Mouse (Mus musculus) embryonic facial prominence, embryonic 10.5 days (tissue): Measurements from ENCODE around the gene Mymk. TPM values are rescaled to one million over a fixed set of nuclear protein-coding genes. Genes with fewer than 3 reads are reported as not detected.
A peak's percentile ranks its signal among the peaks of the same experiment; 100 is the strongest.

Experiments
- DNase-seq: peaks from one replicate; pipeline ENCODE4 v3.0.0-alpha.2; 2017; ENCODE audit warnings: low spot score
- H3K27ac ChIP-seq: fragments of 300-500 bp; sonication (generic); replicated peaks from 2 replicates; pipeline ENCODE4 v1.5.1; 2016; ENCODE audit warnings: mild to moderate bottlenecking
- H3K27me3 ChIP-seq: fragments of 300-500 bp; sonication (generic); replicated peaks from 2 replicates; pipeline ENCODE4 v1.6.1; 2016; ENCODE audit warnings: low read depth, mild to moderate bottlenecking; ENCODE audit not compliant: poor library complexity, severe bottlenecking
- H3K36me3 ChIP-seq: fragments of 300-500 bp; sonication (generic); replicated peaks from 2 replicates; pipeline ENCODE4 v1.6.1; 2016; ENCODE audit warnings: mild to moderate bottlenecking, moderate library complexity
- H3K4me1 ChIP-seq: fragments of 300-500 bp; sonication (generic); 2 replicates; pipeline ENCODE4 v1.6.1; 2016
- H3K4me3 ChIP-seq: fragments of 300-500 bp; sonication (generic); 2 replicates; pipeline ENCODE4 v1.5.1; 2016; ENCODE audit warnings: mild to moderate bottlenecking, moderate library complexity
- H3K9me3 ChIP-seq: fragments of 300-500 bp; sonication (generic); 2 replicates; pipeline ENCODE4 v1.6.1; 2016; ENCODE audit warnings: mild to moderate bottlenecking
- WGBS: fragments of 180-500 bp; shearing (Covaris S2); methylation state at CpG from one replicate; pipeline ENCODE4 v1.1.7; 2016; 5-methylcytosine and 5-hydroxymethylcytosine counted together
- polyA plus RNA-seq: library from polyadenylated mRNA; unstranded; fragments of >200 nt; fragmentation: Nextera tagmentation; extraction: Ambion mirVana; gene quantifications from 2 replicates; pipeline ENCODE4 v1.2.1, GENCODE M21; 2016

Gene Mymk
- 0.17 TPM in 1 of 2 replicates, not detected in the other for polyA plus RNA-seq

- 84% methylated on average over 2 of the region's 2 CpGs for WGBS
Measured at GRCm38 (mm10) chr2:27071978-27072377, at the start of gene Mymk. Mymk (minus strand) TSS chr2:27072179.

GRCm38 (mm10) chr2:27120241-27120641 lies 48.3 kb upstream of the Mymk start:
- 93% methylated on average over 8 of the region's 8 CpGs for WGBS
- peaks cover 36% of the 10 kb centered on the region for H3K4me1 ChIP-seq
- no peak for DNase-seq

More at GRCm38 (mm10) chr2:27071978-27072377, at the start of gene Mymk:
- Histone ChIP-seq H3K4me1 (peaks cover 22% of the 10 kb centered on the region), H3K27ac (no peak within 1 kb of the TSS; the same call in 1 of the 2 replicates), H3K9me3 (no peaks in the 10 kb centered on the region), H3K36me3 (no peaks in the 10 kb centered on the region), H3K27me3 (peaks cover 6% of the 10 kb centered on the region; the same call in 1 of the 2 replicates), H3K4me3 (no peak within 1 kb of the TSS)
- DNase-seq, result no peak

DNA sequence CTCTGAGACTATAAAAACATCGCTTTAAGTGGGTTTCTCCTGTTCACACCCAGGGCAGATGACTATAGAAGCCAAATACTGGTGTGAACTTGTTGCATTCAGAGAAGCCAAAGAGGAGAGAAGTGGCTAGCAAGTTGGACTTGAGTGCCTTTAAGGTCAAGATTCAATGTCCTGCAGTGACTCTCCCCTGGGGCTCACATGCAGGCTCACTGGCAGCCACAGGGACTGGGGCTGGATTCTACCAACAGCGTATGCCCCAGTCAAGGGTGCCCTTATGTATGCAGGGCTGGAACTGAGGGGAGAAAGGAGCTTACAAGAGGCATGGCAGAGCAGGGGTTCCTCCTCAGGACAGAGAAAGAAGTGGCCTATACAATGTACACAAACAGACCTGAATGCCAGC lies 47.8 kb upstream of the Mymk start:
- Histone ChIP-seq H3K27ac (no peak overlapping the region), H3K4me1 (peaks cover 36% of the 10 kb centered on the region), H3K9me3 (no peaks in the 10 kb centered on the region), H3K36me3 (no peaks in the 10 kb centered on the region), H3K27me3 (peaks cover 35% of the 10 kb centered on the region; the same call in 1 of the 2 replicates), H3K4me3 (no peak overlapping the region)
- 87% methylated on average over 2 of the region's 2 CpGs for WGBS
- no peak for DNase-seq

More at GRCm38 (mm10) chr2:27120241-27120641, 48.3 kb upstream of the Mymk start:
- peaks cover 35% of the 10 kb centered on the region; the same call in 1 of the 2 replicates for H3K27me3 ChIP-seq
- H3K36me3 ChIP-seq, result no peaks in the 10 kb centered on the region
- no peaks in the 10 kb centered on the region for H3K9me3 ChIP-seq
- H3K4me3 ChIP-seq, result no peak overlapping the region
- H3K27ac ChIP-seq, result no peak overlapping the region

DNA sequence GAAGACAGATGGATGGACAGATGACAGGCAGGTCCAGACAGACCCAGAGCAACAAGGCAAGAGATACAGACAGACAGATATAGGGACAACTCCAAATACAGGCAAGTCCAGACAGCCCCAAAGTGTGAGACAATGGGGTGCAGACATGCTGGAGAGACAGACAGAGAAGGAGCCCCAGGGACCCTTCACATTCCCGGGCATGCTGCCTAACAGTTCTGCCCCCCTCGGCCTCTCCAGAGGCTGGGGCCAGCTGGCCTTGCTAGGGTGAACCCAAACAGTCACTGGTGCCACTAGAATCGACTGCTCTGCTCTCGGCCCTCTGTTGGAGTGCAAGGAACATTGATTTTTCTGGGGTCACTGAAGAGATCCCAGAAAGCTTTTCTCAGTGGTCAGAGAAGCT lies 46.5 kb upstream of the Mymk start:
- no peak for DNase-seq
- peaks cover 39% of the 10 kb centered on the region for H3K4me1 ChIP-seq
- peaks cover 32% of the 10 kb centered on the region; the same call in 1 of the 2 replicates for H3K27me3 ChIP-seq
- no peak overlapping the region for H3K4me3 ChIP-seq
- no peak overlapping the region for H3K27ac ChIP-seq
- H3K36me3 ChIP-seq, result no peaks in the 10 kb centered on the region
- H3K9me3 ChIP-seq, result no peaks in the 10 kb centered on the region
- 71% methylated on average over 4 of the region's 4 CpGs for WGBS

DNA sequence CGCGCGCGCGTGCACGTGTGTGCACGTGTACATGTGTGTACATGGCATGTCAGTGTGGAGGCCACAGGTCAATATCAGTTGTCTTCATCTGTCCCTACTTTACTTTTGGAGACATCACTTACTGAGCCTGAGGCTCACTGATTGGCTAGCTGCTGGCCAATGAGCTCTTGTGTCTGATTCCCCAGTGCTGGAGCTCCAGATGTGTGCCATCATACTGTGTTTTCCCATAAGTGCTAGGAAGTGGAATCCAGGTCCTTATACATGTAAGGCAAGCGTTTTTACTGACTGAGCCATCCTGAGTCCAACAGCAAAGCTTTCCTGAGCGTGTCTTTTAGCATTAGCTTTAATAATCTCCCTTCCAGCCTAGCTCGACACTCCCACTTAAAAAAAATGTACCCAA lies 42.2 kb upstream of the Mymk start:
- H3K4me1 ChIP-seq, result peaks cover 24% of the 10 kb centered on the region
- H3K27me3 ChIP-seq, result peaks cover 46% of the 10 kb centered on the region
- no peaks in the 10 kb centered on the region for H3K36me3 ChIP-seq
- DNase-seq, result no peak
- H3K4me3 ChIP-seq, result no peak overlapping the region
- 87% methylated on average over 10 of the region's 10 CpGs for WGBS
- H3K9me3 ChIP-seq, result no peaks in the 10 kb centered on the region
- no peak overlapping the region for H3K27ac ChIP-seq

- no peaks in the 10 kb centered on the region for H3K9me3 ChIP-seq
- H3K4me1 ChIP-seq, result peaks cover 25% of the 10 kb centered on the region
- H3K27ac ChIP-seq, result no peak overlapping the region
- 79% methylated on average over 20 of the region's 20 CpGs for WGBS
- DNase-seq, result no peak
- no peaks in the 10 kb centered on the region for H3K36me3 ChIP-seq
- H3K27me3 ChIP-seq, result peaks cover 44% of the 10 kb centered on the region
- no peak overlapping the region for H3K4me3 ChIP-seq
Measured at GRCm38 (mm10) chr2:27112585-27112984, 40.6 kb upstream of the Mymk start.

- H3K4me3 ChIP-seq, result no peak overlapping the region
- no peak overlapping the region for H3K27ac ChIP-seq
- DNase-seq, result no peak
- no peaks in the 10 kb centered on the region for H3K9me3 ChIP-seq
- no peaks in the 10 kb centered on the region for H3K36me3 ChIP-seq
- peaks cover 60% of the 10 kb centered on the region for H3K4me1 ChIP-seq
- H3K27me3 ChIP-seq, result peaks cover 53% of the 10 kb centered on the region
- 88% methylated on average over 5 of the region's 5 CpGs for WGBS
Measured at GRCm38 (mm10) chr2:27109052-27109451, 37.1 kb upstream of the Mymk start.

DNA sequence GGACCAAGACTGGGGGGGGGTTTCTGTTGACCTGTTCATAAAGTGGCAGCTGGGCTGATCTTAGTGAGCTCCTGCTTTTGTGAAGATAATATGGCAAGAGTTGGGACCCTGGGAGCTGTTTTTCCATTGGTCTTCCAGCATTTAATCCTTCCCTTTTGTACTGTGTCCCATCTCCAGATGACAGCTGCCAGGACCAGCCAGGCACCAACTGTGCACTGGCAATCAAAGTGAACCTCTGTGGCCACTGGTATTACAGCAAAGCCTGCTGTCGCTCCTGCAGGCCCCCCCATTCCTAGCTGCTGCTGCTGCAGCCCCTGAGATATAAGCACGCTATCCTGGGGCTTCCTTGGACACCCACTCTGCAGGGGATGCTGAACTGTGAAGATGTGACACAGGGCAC lies 36.2 kb upstream of the Mymk start:
- H3K36me3 ChIP-seq, result no peaks in the 10 kb centered on the region

GRCm38 (mm10) chr2:27106816-27107215 lies 34.8 kb upstream of the Mymk start:
- Histone ChIP-seq H3K4me3 (no peak overlapping the region), H3K4me1 (peaks cover 62% of the 10 kb centered on the region), H3K27me3 (peaks cover 58% of the 10 kb centered on the region), H3K27ac (peak overlapping the region; percentile 32; the same call in 1 of the 2 replicates), H3K36me3 (no peaks in the 10 kb centered on the region), H3K9me3 (no peaks in the 10 kb centered on the region)
- peak; percentile 76 for DNase-seq
- WGBS, result 29% methylated on average over 3 of the region's 3 CpGs

More for the DNA sequence above, 36.2 kb upstream of the Mymk start:
- no peak overlapping the region for H3K4me3 ChIP-seq
- no peaks in the 10 kb centered on the region for H3K9me3 ChIP-seq
- no peak for DNase-seq
- peaks cover 55% of the 10 kb centered on the region for H3K27me3 ChIP-seq
- H3K27ac ChIP-seq, result no peak overlapping the region
- 75% methylated on average over 2 of the region's 2 CpGs for WGBS
- H3K4me1 ChIP-seq, result peaks cover 67% of the 10 kb centered on the region

DNA sequence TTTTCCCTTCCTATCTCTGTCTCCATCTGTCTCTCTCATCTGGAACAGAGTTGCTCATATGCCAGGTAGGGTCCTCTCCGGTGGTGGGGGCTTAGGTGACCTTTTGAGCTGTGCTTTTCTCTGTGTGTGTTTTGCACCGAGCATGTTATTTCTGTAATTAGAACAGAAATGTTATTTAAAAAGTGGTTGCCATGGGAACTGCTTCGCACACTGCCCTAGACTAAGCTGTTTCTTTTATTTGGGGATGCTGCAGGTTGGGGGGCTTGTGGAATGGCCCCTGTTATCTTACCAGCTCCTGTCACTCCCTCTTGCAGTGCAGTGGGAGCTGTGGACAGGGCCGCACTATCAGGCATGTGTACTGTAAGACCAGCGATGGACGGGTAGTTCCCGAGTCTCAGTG lies 31.6 kb upstream of the Mymk start:
- WGBS, result 71% methylated on average over 7 of the region's 7 CpGs
- no peak overlapping the region for H3K27ac ChIP-seq
- peaks cover 38% of the 10 kb centered on the region for H3K27me3 ChIP-seq
- DNase-seq, result no peak
- no peaks in the 10 kb centered on the region for H3K9me3 ChIP-seq
- no peak overlapping the region for H3K4me3 ChIP-seq
- peaks cover 49% of the 10 kb centered on the region for H3K4me1 ChIP-seq
- no peaks in the 10 kb centered on the region for H3K36me3 ChIP-seq

- Histone ChIP-seq H3K27me3 (peaks cover 29% of the 10 kb centered on the region), H3K27ac (no peak overlapping the region), H3K36me3 (no peaks in the 10 kb centered on the region), H3K4me3 (no peak overlapping the region), H3K9me3 (no peaks in the 10 kb centered on the region), H3K4me1 (peaks cover 26% of the 10 kb centered on the region)
- WGBS, result 49% methylated on average over 6 of the region's 6 CpGs
- no peak for DNase-seq
Measured at GRCm38 (mm10) chr2:27097776-27098175, 25.8 kb upstream of the Mymk start.

GRCm38 (mm10) chr2:27097241-27097656 lies 25.3 kb upstream of the Mymk start:
- peaks cover 26% of the 10 kb centered on the region for H3K4me1 ChIP-seq
- H3K9me3 ChIP-seq, result no peaks in the 10 kb centered on the region
- no peak for DNase-seq
- 60% methylated on average over 6 of the region's 6 CpGs for WGBS
- H3K27ac ChIP-seq, result peak overlapping the region; percentile 21; the same call in 1 of the 2 replicates
- no peaks in the 10 kb centered on the region for H3K36me3 ChIP-seq
- no peak overlapping the region for H3K4me3 ChIP-seq
- H3K27me3 ChIP-seq, result peaks cover 26% of the 10 kb centered on the region; the same call in 1 of the 2 replicates

GRCm38 (mm10) chr2:27096341-27096981 lies 24.5 kb upstream of the Mymk start:
- 67% methylated on average over 13 of the region's 13 CpGs for WGBS
- H3K9me3 ChIP-seq, result no peaks in the 10 kb centered on the region
- DNase-seq, result no peak
- H3K4me1 ChIP-seq, result peaks cover 26% of the 10 kb centered on the region
- H3K27me3 ChIP-seq, result peaks cover 18% of the 10 kb centered on the region; the same call in 1 of the 2 replicates
- no peak overlapping the region for H3K27ac ChIP-seq
- no peaks in the 10 kb centered on the region for H3K36me3 ChIP-seq
- no peak overlapping the region for H3K4me3 ChIP-seq
